Mouse (Mus musculus): ENCODE results near the gene Kcnmb3. TPM values are rescaled to one million over a fixed set of nuclear protein-coding genes. Genes with fewer than 3 reads are reported as not detected.

Kcnmb3 gene
- polyA plus RNA-seq, 1 experiment from 2014 or later = 0.14 TPM

DNA sequence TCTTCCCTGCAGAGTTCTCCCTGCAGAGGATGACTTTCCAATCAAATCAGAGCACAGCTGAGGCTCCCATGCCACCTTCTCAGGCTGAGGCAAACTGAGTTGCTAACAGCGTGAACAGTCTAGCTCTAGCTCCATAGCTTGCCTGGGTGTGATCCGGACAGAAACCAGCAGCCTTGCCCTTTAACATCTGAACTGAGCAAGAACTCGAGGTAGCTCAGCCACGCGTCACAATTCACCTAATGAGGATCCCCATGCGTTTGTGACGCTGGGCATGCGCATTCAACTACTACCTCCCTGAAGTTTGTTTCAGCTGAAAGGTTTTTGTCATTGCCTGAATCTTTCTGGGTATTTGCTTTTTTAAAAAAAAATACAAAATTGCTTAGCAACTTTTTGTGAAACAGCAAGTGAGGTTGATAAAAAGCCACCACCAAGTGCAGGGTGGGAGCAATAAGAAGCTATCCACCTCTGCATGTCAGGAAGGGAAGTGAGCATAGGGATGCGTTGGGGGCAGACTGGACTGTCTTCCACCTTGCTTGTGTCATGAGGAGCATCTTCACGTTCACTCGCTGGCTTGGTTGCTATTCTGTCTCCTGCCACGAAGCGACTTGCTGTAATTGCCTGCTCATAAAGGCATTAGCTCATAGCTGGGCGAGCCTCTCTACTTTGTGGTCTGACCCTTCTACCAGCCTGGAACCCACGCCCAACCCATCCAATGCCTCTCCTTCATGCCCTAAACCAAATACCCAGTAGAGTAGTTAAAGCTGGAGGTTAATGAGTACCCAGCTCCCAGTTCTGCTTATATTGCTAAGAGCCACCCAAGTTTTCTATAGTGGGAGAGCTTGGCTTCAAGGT is 1.7 kb downstream of the Kcnmb3 start:
- 74% methylated on average over 15 of the region's 15 CpGs for WGBS
- Histone ChIP-seq H3K27ac (no peak overlapping the region), H3K4me3 (no peak overlapping the region), H3K36me3 (no peaks in the 10 kb centered on the region), H3K4me1 (0 out of 2 replicates have a peak, but pooled peaks cover 3% of the 10 kb centered on the region), H3K27me3 (ENCODE audit: low read depth, poor library complexity, severe bottlenecking) (no peaks in the 10 kb centered on the region), H3K9me3 (replicated peaks) (no peaks in the 10 kb centered on the region)
- DNase-seq (ENCODE audit: low spot score) = no peak

DNA sequence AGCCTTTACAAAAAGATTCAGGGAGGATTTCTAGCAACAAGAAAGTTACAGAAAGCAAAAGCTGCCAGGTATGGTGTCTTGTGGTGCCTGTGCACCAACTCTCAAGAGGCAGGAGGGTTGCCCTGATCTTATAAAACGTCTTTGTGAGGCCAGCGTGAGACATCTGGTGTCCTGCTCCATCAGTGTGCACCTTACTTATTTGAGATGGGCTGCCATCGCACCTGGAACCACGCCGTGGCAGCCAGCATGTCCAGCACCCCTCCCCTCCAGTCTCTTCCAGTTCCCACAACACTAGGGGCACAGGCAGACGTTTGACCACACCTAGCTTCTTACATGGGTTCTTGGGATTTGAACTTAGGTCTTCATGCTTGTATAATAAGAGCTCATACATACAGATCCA is 3.9 kb downstream of the Kcnmb3 start:
- 83% methylated on average over 6 of the region's 6 CpGs for WGBS
- Histone ChIP-seq H3K36me3 (no peaks in the 10 kb centered on the region), H3K27me3 (ENCODE audit: low read depth, poor library complexity, severe bottlenecking) (no peaks in the 10 kb centered on the region), H3K27ac (no peak overlapping the region), H3K9me3 (replicated peaks) (no peaks in the 10 kb centered on the region), H3K4me1 (peaks cover 3% of the 10 kb centered on the region; the same call in 1 of the 2 replicates), H3K4me3 (no peak overlapping the region)
- no peak for DNase-seq (ENCODE audit: low spot score)

DNA sequence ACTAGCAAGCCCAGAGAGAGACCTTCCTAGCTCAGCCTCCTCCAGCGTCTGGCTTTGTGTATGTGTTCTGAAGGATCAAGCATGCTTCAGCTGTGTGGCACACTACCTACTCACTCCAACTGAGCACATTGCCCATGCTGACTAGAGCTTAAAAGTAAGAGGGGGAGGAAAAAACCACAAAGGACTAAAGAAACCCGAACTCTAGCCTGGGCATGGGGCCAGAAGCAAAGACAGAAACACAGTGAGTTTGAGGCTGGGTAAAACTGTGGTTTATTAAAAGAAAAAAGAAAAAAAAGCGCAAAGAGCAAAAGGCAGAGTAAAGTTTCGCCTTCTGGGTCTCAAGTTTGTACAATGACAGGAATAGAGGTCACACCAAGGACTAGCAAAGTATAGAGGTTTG is 5.5 kb downstream of the Kcnmb3 start:
- no peak for DNase-seq (ENCODE audit: low spot score)
- no peak overlapping the region for H3K27ac ChIP-seq
- H3K36me3 ChIP-seq = no peaks in the 10 kb centered on the region
- H3K27me3 ChIP-seq (ENCODE audit: low read depth, poor library complexity, severe bottlenecking) = no peaks in the 10 kb centered on the region
- WGBS = 82% methylated on average over 4 of the region's 4 CpGs
- peaks cover 3% of the 10 kb centered on the region; the same call in 1 of the 2 replicates for H3K4me1 ChIP-seq
- H3K9me3 ChIP-seq (replicated peaks) = no peaks in the 10 kb centered on the region
- H3K4me3 ChIP-seq = no peak overlapping the region

DNA sequence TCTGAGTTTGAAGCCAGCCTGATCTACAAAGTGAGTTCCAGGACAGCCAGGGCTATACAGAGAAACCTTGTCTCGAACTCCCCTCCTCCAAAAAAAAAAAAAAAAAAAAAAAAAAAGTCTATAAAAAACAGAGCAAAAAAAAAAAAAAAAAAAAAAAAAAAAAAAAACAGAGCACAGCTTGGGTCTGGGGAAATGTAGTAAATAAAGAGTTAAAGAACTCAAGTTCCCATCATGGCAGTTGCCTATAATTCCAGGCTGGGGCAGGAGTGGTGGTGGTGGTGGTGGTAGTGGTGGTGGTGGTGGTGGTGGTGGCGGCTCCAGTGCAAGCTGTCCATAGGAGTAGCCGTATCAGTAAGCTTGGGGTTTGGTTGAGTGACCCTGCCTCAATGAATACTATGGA is 9.0 kb downstream of the Kcnmb3 start:
- no peak overlapping the region for H3K27ac ChIP-seq
- DNase-seq (ENCODE audit: low spot score) = no peak
- H3K4me1 ChIP-seq = peaks cover 3% of the 10 kb centered on the region; the same call in 1 of the 2 replicates
- H3K27me3 ChIP-seq (ENCODE audit: low read depth, poor library complexity, severe bottlenecking) = no peaks in the 10 kb centered on the region
- no peak overlapping the region for H3K4me3 ChIP-seq
- 84% methylated on average over 3 of the region's 3 CpGs for WGBS
- H3K9me3 ChIP-seq (replicated peaks) = no peaks in the 10 kb centered on the region
- no peaks in the 10 kb centered on the region for H3K36me3 ChIP-seq

DNA sequence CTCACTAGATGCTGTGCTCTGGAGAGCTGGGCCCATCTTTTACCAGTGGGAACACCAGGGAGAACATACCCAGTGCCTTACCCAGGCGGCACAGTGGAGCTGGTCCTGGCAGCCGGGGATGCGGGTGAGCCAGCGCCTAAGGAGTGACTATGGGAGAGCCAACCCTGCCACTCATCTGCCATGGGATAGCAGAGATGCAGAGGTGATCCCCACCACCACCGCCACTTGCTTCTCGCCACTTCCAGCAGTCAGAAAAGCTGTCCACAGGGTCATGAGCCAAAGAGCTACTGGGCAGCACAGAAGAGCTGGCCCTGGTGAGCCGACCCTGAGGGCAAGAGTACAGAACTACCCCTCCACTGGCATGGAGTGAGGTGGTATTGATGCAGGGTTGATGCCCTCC is 12.1 kb downstream of the Kcnmb3 start:
- Histone ChIP-seq H3K36me3 (no peaks in the 10 kb centered on the region), H3K27ac (no peak overlapping the region), H3K9me3 (replicated peaks) (no peaks in the 10 kb centered on the region), H3K27me3 (ENCODE audit: low read depth, poor library complexity, severe bottlenecking) (no peaks in the 10 kb centered on the region), H3K4me1 (peaks cover 3% of the 10 kb centered on the region; the same call in 1 of the 2 replicates), H3K4me3 (no peak overlapping the region)
- DNase-seq (ENCODE audit: low spot score) = no peak
- 90% methylated on average over 7 of the region's 7 CpGs for WGBS

DNA sequence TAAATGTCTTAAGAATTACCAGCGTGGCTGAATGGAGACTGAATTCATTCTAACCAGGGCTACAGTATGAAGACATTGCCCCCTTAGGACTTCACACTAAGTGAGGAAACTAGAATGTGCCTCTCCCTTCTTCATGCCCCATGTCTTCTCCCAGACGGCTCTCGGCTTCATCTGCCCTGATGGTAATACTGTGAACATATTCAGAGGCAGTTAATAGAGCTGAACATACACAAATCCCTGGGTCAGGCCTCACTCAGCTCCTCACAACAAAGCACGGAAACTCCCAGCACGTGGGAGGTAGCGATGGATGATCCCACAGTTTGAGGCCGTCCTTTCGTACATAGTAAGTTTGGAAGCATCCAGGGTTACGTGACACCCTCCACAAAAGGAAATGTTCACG is 18.8 kb downstream of the Kcnmb3 start:
- Histone ChIP-seq H3K4me3 (no peak overlapping the region), H3K27me3 (ENCODE audit: low read depth, poor library complexity, severe bottlenecking) (no peaks in the 10 kb centered on the region), H3K36me3 (no peaks in the 10 kb centered on the region), H3K27ac (no peak overlapping the region), H3K9me3 (replicated peaks) (no peaks in the 10 kb centered on the region), H3K4me1 (peaks cover 25% of the 10 kb centered on the region)
- 89% methylated on average over 10 of the region's 10 CpGs for WGBS
- DNase-seq (ENCODE audit: low spot score) = peak; percentile 10

DNA sequence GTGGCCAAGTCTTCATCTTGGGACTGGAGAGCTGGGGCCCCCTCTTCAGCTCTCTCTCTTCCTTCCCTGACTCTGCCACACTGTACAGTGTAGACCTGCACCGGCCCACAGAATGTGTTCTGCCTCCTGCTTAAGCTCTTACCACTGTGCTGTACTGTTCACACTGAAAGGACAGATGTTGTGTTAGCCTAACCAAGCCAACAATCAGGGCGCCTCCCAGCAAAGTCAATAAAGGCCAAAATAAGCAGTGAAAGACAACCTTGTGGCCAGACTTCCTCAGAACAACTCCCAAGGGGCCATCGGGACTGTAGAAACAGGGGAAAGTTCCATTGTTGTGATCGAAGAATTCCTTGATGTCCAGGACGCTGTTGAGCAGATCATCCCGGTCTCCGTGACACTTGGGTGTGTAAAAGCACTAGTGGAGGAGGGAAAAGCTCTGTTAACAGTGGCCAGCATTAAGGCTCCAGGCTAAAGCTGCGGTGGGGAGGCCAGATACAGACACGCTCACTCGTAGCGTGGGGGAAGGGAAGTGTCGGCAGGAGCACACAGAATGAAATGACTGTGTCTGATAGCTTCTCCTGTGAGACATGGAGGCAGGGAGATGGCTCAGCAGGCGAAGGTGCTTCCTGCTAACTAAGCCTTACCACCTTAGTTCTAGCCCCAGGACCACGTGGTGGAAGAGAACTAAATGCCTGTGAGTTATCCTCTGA is 19.7 kb downstream of the Kcnmb3 start:
- Histone ChIP-seq H3K4me3 (no peak overlapping the region), H3K36me3 (no peaks in the 10 kb centered on the region), H3K4me1 (peaks cover 25% of the 10 kb centered on the region), H3K27me3 (ENCODE audit: low read depth, poor library complexity, severe bottlenecking) (no peaks in the 10 kb centered on the region), H3K9me3 (replicated peaks) (no peaks in the 10 kb centered on the region), H3K27ac (peak overlapping the region; percentile 31; the same call in 1 of the 2 replicates)
- WGBS = 82% methylated on average over 14 of the region's 14 CpGs
- peak; percentile 25 for DNase-seq (ENCODE audit: low spot score)

DNA sequence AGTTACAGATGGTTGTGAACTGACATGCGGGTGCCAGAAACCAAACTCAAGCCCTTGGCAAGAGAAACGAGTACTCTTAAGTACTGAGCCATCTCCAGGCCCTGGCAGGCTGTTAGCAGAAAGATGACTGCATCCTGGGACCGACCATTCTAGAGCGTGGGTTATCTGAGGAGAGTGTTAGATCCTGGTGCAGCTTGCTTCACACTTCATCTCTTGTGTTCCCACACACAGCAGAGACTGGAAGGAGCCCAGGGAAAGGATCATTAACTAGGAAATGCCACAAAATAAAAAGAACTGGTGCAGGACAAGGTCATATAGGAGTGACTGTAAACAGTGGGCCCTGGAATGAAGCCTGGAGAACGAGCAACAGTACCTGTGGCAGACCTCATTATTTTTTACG is 20.9 kb downstream of the Kcnmb3 start:
- Histone ChIP-seq H3K9me3 (replicated peaks) (no peaks in the 10 kb centered on the region), H3K27ac (no peak overlapping the region), H3K27me3 (ENCODE audit: low read depth, poor library complexity, severe bottlenecking) (no peaks in the 10 kb centered on the region), H3K4me3 (no peak overlapping the region), H3K4me1 (peaks cover 25% of the 10 kb centered on the region), H3K36me3 (0 out of 2 replicates have a peak, but pooled peaks cover 7% of the 10 kb centered on the region)
- no peak for DNase-seq (ENCODE audit: low spot score)
- 55% methylated on average over 6 of the region's 6 CpGs for WGBS

DNA sequence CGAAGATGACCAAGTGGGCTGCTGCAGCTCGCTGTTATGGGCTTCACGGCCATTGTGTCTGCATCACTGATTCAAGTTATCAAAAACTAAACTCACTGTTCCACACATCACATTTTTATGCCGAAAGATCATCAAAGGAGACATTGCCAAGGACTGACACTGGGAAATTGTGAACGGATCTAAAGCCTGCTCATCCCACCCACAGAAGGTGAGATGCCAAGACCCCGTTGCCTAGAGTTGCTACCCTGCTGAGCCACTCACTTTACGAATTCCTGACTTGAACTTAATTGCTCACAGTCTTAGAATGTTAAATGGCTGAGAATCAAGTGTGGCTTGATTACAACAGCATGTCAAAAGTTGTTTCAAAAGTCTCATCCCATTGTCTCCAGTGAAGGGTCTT is 21.6 kb downstream of the Kcnmb3 start:
- no peak overlapping the region for H3K4me3 ChIP-seq
- H3K27ac ChIP-seq = no peak overlapping the region
- no peaks in the 10 kb centered on the region for H3K9me3 ChIP-seq (replicated peaks)
- 0 out of 2 replicates have a peak, but pooled peaks cover 7% of the 10 kb centered on the region for H3K36me3 ChIP-seq
- DNase-seq (ENCODE audit: low spot score) = no peak
- WGBS = 76% methylated on average over 7 of the region's 7 CpGs
- H3K4me1 ChIP-seq = peaks cover 25% of the 10 kb centered on the region
- no peaks in the 10 kb centered on the region for H3K27me3 ChIP-seq (ENCODE audit: low read depth, poor library complexity, severe bottlenecking)

DNA sequence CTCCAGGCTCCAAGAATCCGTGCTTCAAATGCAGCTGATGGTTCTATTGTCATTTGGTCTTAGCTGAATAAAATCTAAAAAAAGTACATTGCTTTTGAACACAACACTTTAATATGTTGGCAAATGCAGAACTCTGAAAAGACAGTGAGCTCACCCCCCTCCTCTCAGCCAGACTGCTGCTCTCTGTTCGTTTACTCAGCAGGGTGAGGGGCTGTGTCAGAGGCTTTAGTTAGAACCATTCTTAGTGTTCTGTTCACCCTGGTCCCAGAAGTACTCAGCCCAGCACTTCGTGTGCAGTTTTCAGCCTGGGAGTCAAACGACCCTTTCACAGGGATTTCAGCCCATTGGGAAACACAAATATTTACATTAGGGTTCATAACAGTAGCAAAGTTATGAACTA is 23.6 kb downstream of the Kcnmb3 start:
- Histone ChIP-seq H3K4me1 (peaks cover 25% of the 10 kb centered on the region), H3K4me3 (no peak overlapping the region), H3K36me3 (peaks cover 17% of the 10 kb centered on the region), H3K27ac (no peak overlapping the region), H3K9me3 (replicated peaks) (no peaks in the 10 kb centered on the region), H3K27me3 (ENCODE audit: low read depth, poor library complexity, severe bottlenecking) (no peaks in the 10 kb centered on the region)
- DNase-seq (ENCODE audit: low spot score) = no peak
- WGBS = 80% methylated on average over 4 of the region's 4 CpGs

DNA sequence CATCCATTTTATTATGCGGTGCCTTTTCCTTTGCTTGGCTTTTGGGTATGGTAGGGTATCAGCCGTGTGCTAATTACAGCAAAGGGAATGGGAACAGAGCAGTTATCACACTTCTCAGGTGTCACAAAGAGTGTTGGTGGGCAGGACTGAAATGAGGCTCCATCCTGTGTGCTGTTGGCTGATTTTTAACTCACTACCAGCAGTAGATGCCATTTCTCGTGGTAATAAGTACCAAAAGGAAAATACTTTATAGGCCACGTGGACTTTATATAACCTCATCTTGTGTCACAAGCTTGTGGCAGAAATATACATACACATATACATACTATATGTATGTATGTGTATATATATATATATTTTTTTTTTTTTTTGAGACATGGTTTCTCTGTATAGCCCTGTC is 24.7 kb downstream of the Kcnmb3 start:
- 93% methylated on average over 4 of the region's 4 CpGs for WGBS
- Histone ChIP-seq H3K4me3 (no peak overlapping the region), H3K4me1 (peaks cover 21% of the 10 kb centered on the region), H3K36me3 (peaks cover 28% of the 10 kb centered on the region), H3K27ac (no peak overlapping the region), H3K27me3 (ENCODE audit: low read depth, poor library complexity, severe bottlenecking) (no peaks in the 10 kb centered on the region), H3K9me3 (replicated peaks) (no peaks in the 10 kb centered on the region)
- no peak for DNase-seq (ENCODE audit: low spot score)

DNA sequence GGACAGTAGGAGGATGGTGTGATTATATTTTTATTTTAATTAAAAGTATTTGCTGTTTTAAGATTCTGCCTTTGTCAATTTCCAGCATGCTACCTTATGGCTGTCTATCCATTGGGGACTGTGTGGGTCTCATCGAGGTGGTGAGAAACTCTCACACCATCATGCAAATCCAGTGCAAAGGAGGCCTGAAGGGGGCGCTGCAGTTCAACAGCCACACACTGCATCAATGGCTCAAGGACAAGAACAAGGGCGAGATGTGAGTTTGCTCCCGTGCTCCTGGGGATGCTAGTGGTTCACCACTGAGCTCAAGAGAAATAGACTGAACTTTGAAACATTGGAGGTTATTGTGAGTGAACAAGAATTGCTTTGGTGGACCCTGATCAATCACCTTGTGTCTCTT is 32.3 kb downstream of the Kcnmb3 start:
- WGBS = 71% methylated on average over 4 of the region's 4 CpGs
- H3K27me3 ChIP-seq (ENCODE audit: low read depth, poor library complexity, severe bottlenecking) = no peaks in the 10 kb centered on the region
- H3K36me3 ChIP-seq = peaks cover 92% of the 10 kb centered on the region
- no peak overlapping the region for H3K4me3 ChIP-seq
- H3K9me3 ChIP-seq (replicated peaks) = no peaks in the 10 kb centered on the region
- H3K4me1 ChIP-seq = no peaks in the 10 kb centered on the region
- no peak overlapping the region for H3K27ac ChIP-seq
- peak; percentile 41 for DNase-seq (ENCODE audit: low spot score)

DNA sequence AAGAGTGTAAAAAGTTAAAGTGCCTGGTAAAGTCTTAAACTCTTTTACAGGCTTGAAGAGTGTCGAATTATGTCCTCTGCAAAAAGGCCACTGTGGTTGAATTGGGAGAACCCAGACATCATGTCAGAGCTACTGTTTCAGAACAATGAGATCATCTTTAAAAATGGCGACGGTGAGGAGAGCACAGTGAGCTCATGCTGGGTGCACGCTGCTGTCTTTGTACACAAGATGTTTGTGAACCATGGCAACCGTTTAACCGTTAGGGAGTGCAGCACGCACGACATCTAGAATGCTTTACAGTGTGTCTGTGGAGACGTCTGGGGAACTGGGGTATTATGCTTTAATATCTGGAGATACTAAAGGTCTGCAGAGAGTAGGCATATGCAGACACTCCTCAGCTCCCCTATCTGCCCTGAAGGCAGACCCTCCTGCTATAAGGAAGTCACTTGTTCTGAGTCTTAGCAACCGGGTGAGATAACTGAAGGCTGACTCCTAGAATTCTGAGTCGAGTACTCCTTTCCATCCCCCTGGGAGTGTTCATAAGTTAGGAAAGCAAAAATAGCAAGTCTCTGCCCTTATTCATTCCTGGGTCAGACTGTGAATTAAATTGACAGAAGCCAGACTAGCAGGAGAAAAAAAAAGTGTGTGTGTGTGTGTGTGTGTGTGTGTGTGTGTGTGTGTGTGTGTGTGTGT is 37.6 kb downstream of the Kcnmb3 start:
- Histone ChIP-seq H3K36me3 (peaks cover 96% of the 10 kb centered on the region), H3K4me3 (no peak overlapping the region), H3K27ac (no peak overlapping the region), H3K9me3 (replicated peaks) (no peaks in the 10 kb centered on the region), H3K27me3 (ENCODE audit: low read depth, poor library complexity, severe bottlenecking) (no peaks in the 10 kb centered on the region), H3K4me1 (no peaks in the 10 kb centered on the region)
- DNase-seq (ENCODE audit: low spot score) = no peak
- 90% methylated on average over 11 of the region's 11 CpGs for WGBS
